8 mouse cellular contexts compared by ENCODE assay signal in genomic region chr9:121477305-121477911, GRCm38 (mm10). TPM values are rescaled to one million over a fixed set of nuclear protein-coding genes. Genes with fewer than 3 reads are reported as not detected.
DNase-seq lines count a peak whose midpoint lies in the region; ATAC-seq and TF ChIP-seq lines count a peak whose summit lies in the region.

No protein-coding gene starts in this region.

- H3K36me3 ChIP-seq in E14TG2a.4 (ENCODE audit: insufficient read depth, low read length): peaks cover 16% of the 10 kb centered on the region
- H3K36me3 ChIP-seq in embryonic facial prominence, embryonic 15.5 days: peaks cover 22% of the 10 kb centered on the region; the same call in 1 of the 2 replicates
- peaks cover 27% of the 10 kb centered on the region for H3K36me3 ChIP-seq in heart, embryonic 14.5 days (ENCODE audit: control insufficient read depth, insufficient read depth, low read length)
- peaks cover 5% of the 10 kb centered on the region; the same call in 1 of the 2 replicates for H3K36me3 ChIP-seq in liver, postnatal 0 days (replicated peaks; ENCODE audit: insufficient read depth, low read length)
- peaks cover 16% of the 10 kb centered on the region; the same call in 1 of the 2 replicates for H3K36me3 ChIP-seq in neural tube, embryonic 14.5 days (ENCODE audit: control insufficient read depth, insufficient read depth, low read length)

- peak; percentile 63 for TF ChIP-seq CTCF in E14TG2a.4 (conservative IDR thresholded peaks at IDR 0.05; ENCODE audit: low read length)
- peak; percentile 82 for TF ChIP-seq CTCF in liver, postnatal 0 days (IDR thresholded peaks at IDR 0.05; ENCODE audit: low read depth)

- TF ChIP-seq EP300 in liver, postnatal 0 days (IDR thresholded peaks at IDR 0.05; ENCODE audit: low read depth): no peak

- peak overlapping the region; percentile 41 for H3K4me2 ChIP-seq in embryonic facial prominence, embryonic 15.5 days (replicated peaks)
- H3K4me2 ChIP-seq in heart, embryonic 14.5 days (ENCODE audit: low read length): peak overlapping the region; percentile 66
- H3K4me2 ChIP-seq in liver, postnatal 0 days (ENCODE audit: low read depth, low read length): peak overlapping the region; percentile 48
- H3K4me2 ChIP-seq in neural tube, embryonic 14.5 days (ENCODE audit: low read depth, low read length): peak overlapping the region; percentile 34

- peak; percentile 93 for DNase-seq in brain, adult 2 months (ENCODE audit: low read depth, low spot score)
- peak; percentile 77 for DNase-seq in kidney, postnatal 14 days
- DNase-seq in liver, postnatal 0 days: peak; percentile 72
- DNase-seq in thymus, postnatal 10 days (ENCODE audit: low spot score in 2 of 2): peak; percentile 9 to 63

- WGBS in embryonic facial prominence, embryonic 15.5 days: 11% methylated on average over 15 of the region's 15 CpGs
- 9% methylated on average over 15 of the region's 15 CpGs for WGBS in heart, embryonic 14.5 days
- WGBS in liver, postnatal 0 days (ENCODE audit: insufficient replicate concordance): 15% methylated on average over 15 of the region's 15 CpGs
- 13% methylated on average over 15 of the region's 15 CpGs for WGBS in neural tube, embryonic 14.5 days

- H3K27me3 ChIP-seq in E14TG2a.4 (ENCODE audit: insufficient read depth, low read length): peaks cover 5% of the 10 kb centered on the region
- no peaks in the 10 kb centered on the region for H3K27me3 ChIP-seq in embryonic facial prominence, embryonic 15.5 days
- no peaks in the 10 kb centered on the region for H3K27me3 ChIP-seq in heart, embryonic 14.5 days (ENCODE audit: control insufficient read depth, insufficient read depth, low read length)
- no peaks in the 10 kb centered on the region for H3K27me3 ChIP-seq in liver, postnatal 0 days (ENCODE audit: insufficient read depth, low read length)
- H3K27me3 ChIP-seq in neural tube, embryonic 14.5 days (ENCODE audit: control insufficient read depth, insufficient read depth, low read length): no peaks in the 10 kb centered on the region

- no peak overlapping the region for H3K9ac ChIP-seq in embryonic facial prominence, embryonic 15.5 days
- peak overlapping the region; percentile 58 for H3K9ac ChIP-seq in heart, embryonic 14.5 days (ENCODE audit: low read length)
- H3K9ac ChIP-seq in liver, postnatal 0 days (replicated peaks): no peak overlapping the region
- 0 out of 2 replicates have a peak overlapping the region, but pooled peaks have one; percentile 26 for H3K9ac ChIP-seq in neural tube, embryonic 14.5 days (replicated peaks; ENCODE audit: low read depth, low read length)

- peaks cover 13% of the 10 kb centered on the region for H3K4me1 ChIP-seq in E14TG2a.4 (replicated peaks; ENCODE audit: low read depth, low read length)
- H3K4me1 ChIP-seq in embryonic facial prominence, embryonic 15.5 days: no peaks in the 10 kb centered on the region
- H3K4me1 ChIP-seq in heart, embryonic 14.5 days (ENCODE audit: control insufficient read depth in 2 of 2, insufficient read depth in 2 of 2, low read length in 2 of 2): peaks cover 3% of the 10 kb centered on the region in 2 experiments; a peak in 1 of 4 replicates
- no peaks in the 10 kb centered on the region for H3K4me1 ChIP-seq in liver, postnatal 0 days (ENCODE audit: insufficient read depth)
- peaks cover 2% of the 10 kb centered on the region; the same call in 1 of the 2 replicates for H3K4me1 ChIP-seq in neural tube, embryonic 14.5 days (ENCODE audit: control insufficient read depth, insufficient read depth, low read length)

- 0 out of 2 replicates have a peak, but pooled peaks have one; percentile 12 for ATAC-seq in embryonic facial prominence, embryonic 15.5 days (ENCODE audit: insufficient number of reproducible peaks, low FRiP score, low TSS enrichment, low read depth)
- ATAC-seq in heart, embryonic 14.5 days (ENCODE audit: insufficient number of reproducible peaks, insufficient read depth, low FRiP score, low read depth): no peak
- peak; percentile 56; the same call in 1 of the 2 replicates for ATAC-seq in liver, postnatal 0 days
- peak; percentile 71; the same call in 1 of the 2 replicates for ATAC-seq in neural tube, embryonic 14.5 days (ENCODE audit: low read depth)

- no peak overlapping the region for H3K4me3 ChIP-seq in E14TG2a.4 (replicated peaks; ENCODE audit: low read length)
- H3K4me3 ChIP-seq in embryonic facial prominence, embryonic 15.5 days (replicated peaks): peak overlapping the region; percentile 27
- peak overlapping the region; percentile 32 to 34 for H3K4me3 ChIP-seq in heart, embryonic 14.5 days (ENCODE audit: control insufficient read depth in 1 of 2, insufficient read depth in 1 of 2, low read depth in 1 of 2, low read length in 2 of 2)
- no peak overlapping the region for H3K4me3 ChIP-seq in liver, postnatal 0 days (ENCODE audit: low read depth, low read length)
- no peak overlapping the region for H3K4me3 ChIP-seq in neural tube, embryonic 14.5 days (ENCODE audit: low read depth, low read length)

- H3K27ac ChIP-seq in embryonic facial prominence, embryonic 15.5 days (replicated peaks): no peak overlapping the region
- no peak overlapping the region for H3K27ac ChIP-seq in heart, embryonic 14.5 days (replicated peaks in 1 of 2; ENCODE audit: control insufficient read depth in 1 of 2, insufficient read depth in 1 of 2, low read depth in 2 of 2, low read length in 2 of 2)
- H3K27ac ChIP-seq in liver, postnatal 0 days (ENCODE audit: low read depth): no peak overlapping the region
- H3K27ac ChIP-seq in neural tube, embryonic 14.5 days (ENCODE audit: low read depth, low read length): no peak overlapping the region

- peaks cover 6% of the 10 kb centered on the region for H3K9me3 ChIP-seq in E14TG2a.4 (ENCODE audit: low read length)
- no peaks in the 10 kb centered on the region for H3K9me3 ChIP-seq in embryonic facial prominence, embryonic 15.5 days (replicated peaks)
- H3K9me3 ChIP-seq in heart, embryonic 14.5 days (ENCODE audit: control insufficient read depth, low read length): no peaks in the 10 kb centered on the region
- H3K9me3 ChIP-seq in liver, postnatal 0 days (ENCODE audit: low read length): no peaks in the 10 kb centered on the region
- no peaks in the 10 kb centered on the region for H3K9me3 ChIP-seq in neural tube, embryonic 14.5 days (ENCODE audit: control insufficient read depth, low read length)

RNA-seq across cellular contexts. Expression of gene Cck, which starts 18.1 kb away (rescaled TPM):
- 2.3 TPM in 2 replicates for polyA plus RNA-seq in embryonic facial prominence, embryonic 15.5 days (2015; fragmentation: Nextera tagmentation; extraction: Ambion mirVana)
- polyA plus RNA-seq in heart, embryonic 14.5 days (2014; fragmentation: Nextera tagmentation; extraction: Ambion mirVana): 0.72 TPM in 1 of 2 replicates, not detected in the other
- not detected in 2 replicates for polyA plus RNA-seq in liver, postnatal 0 days (2015; fragmentation: Nextera tagmentation; extraction: Ambion mirVana)
- polyA plus RNA-seq in neural tube, embryonic 14.5 days (2014; fragmentation: Nextera tagmentation; extraction: Ambion mirVana): 73.1 and 169 TPM in 2 replicates

Comparison
In these comparisons a context has a peak if more than half of its experiments do, and no peak if none do; other contexts are left out.
1. H3K4me3 ChIP-seq: peak in embryonic facial prominence, embryonic 15.5 days (single experiment) and heart, embryonic 14.5 days (2 of 2); none in E14TG2a.4 (single experiment), liver, postnatal 0 days (single experiment) and neural tube, embryonic 14.5 days (single experiment).
2. DNase-seq: peak in every context shown above with its lines; median percentile 93 in brain, adult 2 months; 77 in kidney, postnatal 14 days; 72 in liver, postnatal 0 days; 36 in thymus, postnatal 10 days.
3. H3K9ac ChIP-seq: peak in heart, embryonic 14.5 days (single experiment) and neural tube, embryonic 14.5 days (single experiment); none in embryonic facial prominence, embryonic 15.5 days (single experiment) and liver, postnatal 0 days (single experiment).
4. RNA of gene Cck, which starts 18.1 kb away (polyA plus RNA-seq): 73.1 to 169 TPM in neural tube, embryonic 14.5 days; 2.3 TPM in embryonic facial prominence, embryonic 15.5 days, 0.72 TPM in heart, embryonic 14.5 days and not detected in liver, postnatal 0 days; every median in the first group is over 10 times any median in the second.
5. Peak in every context shown above with its lines, with median percentiles within 50 percentile points of each other: H3K4me2 ChIP-seq.